Mouse (Mus musculus): ENCODE data around the gene Gm10666.
"Not testable (repeated sequence)": the region's sequence is repeated elsewhere in the genome, so short reads cannot be mapped to it uniquely, and the experiment has no call there.

The Gm10666 gene

GRCm38 (mm10) chr7:22134641-22135040 lies at the start of gene Gm10666:
Gene Gm10666 (minus strand): TSS chr7:22134741.
- DNase-seq (ENCODE audit: low read depth, low spot score) = not testable (repeated sequence)

GRCm38 (mm10) chr7:22163935-22164334 lies 29.4 kb upstream of the Gm10666 start, which contains the start of gene Vmn1r142:
Gene Vmn1r142 (minus strand): TSS chr7:22164035.
- not testable (repeated sequence) for DNase-seq (ENCODE audit: low read depth, low spot score)

- not testable (repeated sequence) for DNase-seq (ENCODE audit: low read depth, low spot score)
Observed at GRCm38 (mm10) chr7:22118145-22118544, 16.4 kb downstream of the Gm10666 start, which contains the start of gene Gm16451. Gene Gm16451 (minus strand): TSS chr7:22118245.
